Mouse (Mus musculus): ENCODE data around the gene Efnb3. TPM values are rescaled to one million over a fixed set of nuclear protein-coding genes. Genes with fewer than 3 reads are reported as not detected.

Efnb3 gene
- polyA plus RNA-seq, 1 experiment from 2014 or later: 90.1 TPM

DNA sequence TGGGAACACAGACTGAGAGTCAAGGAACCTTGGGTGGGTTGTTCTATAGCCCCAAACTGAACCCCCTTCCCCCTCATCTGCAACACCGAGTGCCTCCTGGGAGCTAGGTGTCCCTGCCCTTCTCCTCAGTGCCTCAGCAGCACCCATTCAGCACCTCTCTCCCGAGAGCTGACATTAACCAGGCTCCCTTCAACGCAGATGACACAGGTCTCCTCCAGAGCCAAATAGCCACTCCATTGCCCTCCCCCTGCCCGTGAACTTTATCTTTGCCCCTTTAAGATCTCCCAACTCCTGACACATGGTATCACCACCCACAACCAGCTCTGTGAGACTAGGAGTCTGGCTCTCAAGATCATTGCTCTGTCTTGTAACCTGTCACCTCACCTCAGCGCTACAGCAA is 822 bp downstream of the Efnb3 start:
- peak overlapping the region; percentile 90 for H3K4me3 ChIP-seq
- H3K4me2 ChIP-seq: peak overlapping the region; percentile 97
- ATAC-seq (ENCODE audit: low FRiP score): no peak
- WGBS: 8% methylated on average over 5 of the region's 5 CpGs
- H3K9me3 ChIP-seq: no peaks in the 10 kb centered on the region
- no peaks in the 10 kb centered on the region for H3K27me3 ChIP-seq
- H3K36me3 ChIP-seq: peaks cover 38% of the 10 kb centered on the region
- peaks cover 72% of the 10 kb centered on the region for H3K4me1 ChIP-seq (replicated peaks)
- peak overlapping the region; percentile 98 for H3K9ac ChIP-seq
- peak overlapping the region; percentile 91 for H3K27ac ChIP-seq

DNA sequence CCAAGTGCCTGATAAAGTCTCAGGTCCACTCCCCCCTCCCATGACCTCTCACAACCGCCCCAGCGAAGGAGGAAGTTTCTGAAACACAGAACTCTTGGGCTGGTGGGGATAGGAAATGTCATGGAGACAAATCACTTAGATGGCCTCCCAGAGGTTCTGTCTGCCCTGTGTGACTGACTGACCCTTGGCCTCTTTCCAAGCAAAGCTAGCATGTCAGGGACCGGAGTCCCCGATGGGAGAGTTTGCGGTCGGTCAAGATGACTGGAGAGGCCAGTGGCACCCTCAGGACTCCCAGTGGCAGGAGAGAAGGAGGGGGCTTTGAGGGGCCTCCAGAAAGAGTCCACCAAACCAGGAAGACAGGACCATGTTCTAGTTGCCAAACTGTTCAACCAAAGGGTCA is 1.2 kb downstream of the Efnb3 start:
- peaks cover 76% of the 10 kb centered on the region for H3K4me1 ChIP-seq (replicated peaks)
- H3K9ac ChIP-seq: peak overlapping the region; percentile 98
- peak overlapping the region; percentile 90 for H3K4me3 ChIP-seq
- H3K27me3 ChIP-seq: no peaks in the 10 kb centered on the region
- peak overlapping the region; percentile 97 for H3K4me2 ChIP-seq
- ATAC-seq (ENCODE audit: low FRiP score): no peak
- WGBS: 10% methylated on average over 6 of the region's 6 CpGs
- H3K27ac ChIP-seq: peak overlapping the region; percentile 91
- H3K9me3 ChIP-seq: no peaks in the 10 kb centered on the region
- peaks cover 36% of the 10 kb centered on the region for H3K36me3 ChIP-seq

DNA sequence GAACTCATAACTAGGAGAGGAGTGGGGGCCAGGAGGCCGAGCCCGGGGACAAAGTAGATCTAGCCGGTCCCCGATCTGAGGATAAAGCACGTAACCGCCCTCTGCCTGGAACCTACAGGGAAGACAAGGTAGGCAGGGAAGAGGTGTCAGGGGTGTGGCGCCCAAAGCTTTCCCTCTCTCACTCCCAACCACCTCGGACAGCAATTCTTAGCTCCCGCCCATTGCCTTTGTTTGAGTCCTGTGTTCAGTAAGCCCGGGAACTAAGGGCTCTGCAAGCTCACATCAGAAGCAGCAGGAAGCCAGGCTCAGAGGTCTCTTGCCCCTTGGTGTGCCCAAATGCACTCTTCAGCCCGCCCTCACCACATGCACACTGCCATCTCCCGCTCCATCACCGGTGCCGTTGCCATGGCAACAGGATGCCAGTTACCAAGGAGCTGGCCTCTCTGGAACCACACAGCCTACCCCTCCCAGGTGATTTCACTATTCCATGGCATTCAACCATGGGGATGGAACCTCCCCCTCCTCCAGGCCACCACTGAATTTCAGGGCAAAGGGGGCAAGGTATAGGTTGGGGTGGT is 2.5 kb downstream of the Efnb3 start:
- Histone ChIP-seq H3K36me3 (peaks cover 25% of the 10 kb centered on the region), H3K4me1 (replicated peaks) (peaks cover 89% of the 10 kb centered on the region), H3K4me3 (peak overlapping the region; percentile 90), H3K27me3 (no peaks in the 10 kb centered on the region), H3K4me2 (peak overlapping the region; percentile 97), H3K9me3 (no peaks in the 10 kb centered on the region), H3K27ac (peak overlapping the region; percentile 77), H3K9ac (peak overlapping the region; percentile 98)
- ATAC-seq (ENCODE audit: low FRiP score): no peak
- WGBS: 14% methylated on average over 14 of the region's 14 CpGs

DNA sequence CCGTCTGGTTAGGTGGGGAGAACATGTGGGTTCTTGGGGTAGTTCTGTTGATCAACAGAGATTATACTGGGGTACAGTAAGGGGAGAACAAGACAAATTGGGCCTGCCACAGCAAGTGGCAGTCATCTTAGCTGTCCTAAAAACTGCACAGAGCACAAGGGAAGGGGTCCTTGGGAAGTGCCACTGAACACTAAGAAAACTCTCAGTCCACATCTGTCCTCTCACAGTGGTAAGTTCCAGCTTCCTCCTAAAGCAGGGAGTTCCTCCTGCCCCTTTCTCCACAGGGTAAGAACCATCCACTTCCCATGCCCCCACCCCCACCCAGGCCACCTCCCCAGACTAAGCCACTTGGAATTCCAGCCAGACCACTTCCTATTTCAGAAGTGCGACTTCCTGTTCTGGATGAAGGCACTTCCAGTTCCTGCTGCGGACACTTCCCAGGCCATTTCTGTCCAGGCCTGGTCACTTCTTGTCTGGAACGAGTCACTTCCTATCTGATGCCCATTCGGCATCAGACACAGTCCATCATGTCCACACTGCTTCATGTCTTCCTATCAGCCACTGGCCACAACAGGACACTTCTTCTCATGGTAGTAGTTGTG is 5.4 kb downstream of the Efnb3 start:
- Histone ChIP-seq H3K4me2 (no peak overlapping the region), H3K27ac (peak overlapping the region; percentile 96), H3K36me3 (peaks cover 16% of the 10 kb centered on the region), H3K9ac (no peak overlapping the region), H3K9me3 (no peaks in the 10 kb centered on the region), H3K27me3 (no peaks in the 10 kb centered on the region), H3K4me1 (replicated peaks) (peaks cover 79% of the 10 kb centered on the region), H3K4me3 (no peak overlapping the region)
- ATAC-seq (ENCODE audit: low FRiP score): no peak
- 78% methylated on average over 5 of the region's 5 CpGs for WGBS

DNA sequence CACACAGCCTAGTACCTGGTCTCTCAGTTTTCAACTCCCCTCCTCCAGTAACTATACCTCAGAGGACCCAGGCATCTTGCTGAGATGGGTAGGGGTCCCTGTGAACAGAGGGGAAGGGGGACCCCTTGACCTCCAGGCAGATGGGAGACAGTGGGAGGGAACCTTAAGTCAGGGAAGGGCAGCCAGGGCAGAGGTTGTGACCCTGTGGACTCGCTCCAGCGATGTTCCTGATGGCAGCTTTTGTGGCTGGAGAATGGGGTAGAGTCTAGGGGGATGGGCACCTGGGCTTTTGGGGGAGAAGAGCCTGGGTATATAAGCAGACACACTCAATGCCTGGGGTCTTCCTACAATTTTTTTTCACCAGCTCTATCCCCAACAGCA is 6.7 kb downstream of the Efnb3 start:
- H3K27ac ChIP-seq: peak overlapping the region; percentile 96
- H3K27me3 ChIP-seq: no peaks in the 10 kb centered on the region; the same call in 1 of the 2 replicates
- ATAC-seq (ENCODE audit: low FRiP score): no peak
- no peaks in the 10 kb centered on the region for H3K9me3 ChIP-seq
- H3K9ac ChIP-seq: peak overlapping the region; percentile 67
- WGBS: 3% methylated on average over 2 of the region's 2 CpGs
- peak overlapping the region; percentile 15; the same call in 1 of the 2 replicates for H3K4me3 ChIP-seq
- peaks cover 16% of the 10 kb centered on the region for H3K36me3 ChIP-seq
- H3K4me2 ChIP-seq: peak overlapping the region; percentile 49
- H3K4me1 ChIP-seq (replicated peaks): peaks cover 79% of the 10 kb centered on the region

DNA sequence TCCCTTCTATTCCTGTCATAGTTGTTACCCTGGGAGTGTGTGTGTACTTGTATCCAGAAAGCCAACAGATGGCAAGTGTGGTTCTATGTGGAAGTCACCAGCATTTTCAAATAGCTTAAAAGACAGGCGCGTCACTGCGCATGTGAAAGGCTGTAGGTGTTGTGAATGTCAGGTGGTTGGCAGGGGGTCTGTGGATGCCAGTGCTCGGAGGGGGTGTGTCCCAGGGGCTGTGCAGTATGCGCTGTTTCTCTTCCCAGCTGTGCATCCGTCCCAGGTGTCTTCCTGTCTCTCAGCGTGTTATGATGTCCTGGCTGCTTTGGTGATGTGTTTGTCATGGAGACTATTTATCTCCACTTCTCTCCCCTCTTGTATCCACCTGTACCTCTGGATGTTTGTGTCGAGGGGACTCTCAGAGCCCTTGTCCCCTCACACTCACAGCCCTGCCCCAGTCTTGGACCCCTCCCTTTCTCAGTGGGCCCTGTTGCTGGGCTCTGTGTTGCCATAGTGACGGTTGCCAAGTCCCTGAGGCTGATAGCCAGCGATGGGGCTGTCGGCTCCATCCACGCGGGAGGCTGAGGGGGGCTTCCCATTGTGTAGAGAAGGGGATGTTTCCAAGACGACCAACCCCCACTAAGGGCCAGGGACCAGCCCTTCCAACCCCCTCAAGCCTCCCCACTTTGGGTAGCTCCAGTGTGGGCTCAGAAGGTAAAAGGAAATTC is 7.2 kb downstream of the Efnb3 start:
- Histone ChIP-seq H3K27me3 (no peaks in the 10 kb centered on the region; the same call in 1 of the 2 replicates), H3K4me1 (replicated peaks) (peaks cover 79% of the 10 kb centered on the region), H3K27ac (peak overlapping the region; percentile 96), H3K36me3 (peaks cover 16% of the 10 kb centered on the region), H3K9me3 (no peaks in the 10 kb centered on the region), H3K4me2 (peak overlapping the region; percentile 49), H3K9ac (peak overlapping the region; percentile 67), H3K4me3 (peak overlapping the region; percentile 15; the same call in 1 of the 2 replicates)
- WGBS: 10% methylated on average over 14 of the region's 14 CpGs
- peak; percentile 83 for ATAC-seq (ENCODE audit: low FRiP score)

DNA sequence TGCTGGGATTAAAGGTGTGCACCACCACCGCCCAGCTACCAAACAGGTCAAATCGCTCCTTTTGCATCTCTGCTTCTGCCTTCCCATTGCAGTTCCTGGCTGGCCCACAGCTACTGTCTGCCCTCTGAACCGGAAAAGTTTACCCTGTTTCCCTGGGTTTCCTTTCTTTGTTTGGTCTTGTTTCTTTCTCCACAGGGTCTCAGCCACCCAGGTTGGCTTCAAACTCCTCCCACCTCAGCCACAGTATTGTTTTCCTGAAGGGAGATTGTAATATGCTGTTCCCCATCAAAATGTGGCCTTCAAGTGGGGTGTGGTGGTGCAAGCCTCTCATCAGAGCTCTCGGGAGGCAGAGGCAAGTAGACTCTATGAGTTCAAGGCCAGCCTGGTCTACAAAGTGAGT is 8.7 kb downstream of the Efnb3 start:
- Histone ChIP-seq H3K4me1 (replicated peaks) (peaks cover 79% of the 10 kb centered on the region), H3K27me3 (no peaks in the 10 kb centered on the region; the same call in 1 of the 2 replicates), H3K4me2 (no peak overlapping the region), H3K9ac (no peak overlapping the region), H3K9me3 (no peaks in the 10 kb centered on the region), H3K36me3 (peaks cover 11% of the 10 kb centered on the region), H3K4me3 (no peak overlapping the region), H3K27ac (no peak overlapping the region)
- 52% methylated on average over 4 of the region's 4 CpGs for WGBS
- no peak for ATAC-seq (ENCODE audit: low FRiP score)

DNA sequence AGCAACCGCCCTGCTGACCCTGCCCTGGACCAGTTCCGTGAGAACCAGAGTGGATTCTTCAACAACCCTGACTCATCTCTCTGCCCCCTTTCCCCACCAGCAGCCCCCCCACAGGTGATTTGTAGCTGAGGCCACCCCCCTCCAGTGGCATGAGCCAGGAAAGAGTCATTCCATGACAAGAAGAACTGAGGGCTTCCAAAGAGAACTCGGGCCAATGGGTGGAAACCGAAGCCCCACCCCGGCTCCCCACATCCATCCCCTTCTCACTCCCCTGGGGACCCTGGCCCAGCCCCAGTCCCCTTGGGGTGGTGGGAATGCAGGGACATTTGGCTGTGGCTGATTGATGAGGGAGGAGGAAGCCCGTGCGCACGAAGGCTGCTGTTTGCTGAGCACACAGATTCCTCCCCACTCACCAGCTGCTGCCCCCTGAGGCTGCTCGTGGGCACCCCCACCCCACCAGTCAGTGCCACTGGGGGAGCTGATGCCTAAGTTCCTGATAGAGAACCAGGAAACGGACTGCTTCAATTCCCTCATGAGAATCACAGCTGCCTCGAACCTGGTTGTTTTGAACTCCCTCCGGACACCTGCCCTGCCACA is 10.8 kb downstream of the Efnb3 start, which contains the start of gene Dnah2:
Dnah2 (minus strand) TSS at position 51 of the 597 bp plus-strand sequence.
- no peaks in the 10 kb centered on the region; the same call in 1 of the 2 replicates for H3K27me3 ChIP-seq
- H3K9ac ChIP-seq: peak within 1 kb of the TSS; percentile 75; the same call in 1 of the 2 replicates
- H3K36me3 ChIP-seq: no peaks in the 10 kb centered on the region
- 27% methylated on average over 12 of the region's 12 CpGs for WGBS
- H3K4me2 ChIP-seq: peak within 1 kb of the TSS; percentile 77; the same call in 1 of the 2 replicates
- no peak for ATAC-seq (ENCODE audit: low FRiP score)
- H3K27ac ChIP-seq: peak within 1 kb of the TSS; percentile 94
- peaks cover 78% of the 10 kb centered on the region for H3K4me1 ChIP-seq (replicated peaks)
- H3K4me3 ChIP-seq: no peak within 1 kb of the TSS
- H3K9me3 ChIP-seq: no peaks in the 10 kb centered on the region

DNA sequence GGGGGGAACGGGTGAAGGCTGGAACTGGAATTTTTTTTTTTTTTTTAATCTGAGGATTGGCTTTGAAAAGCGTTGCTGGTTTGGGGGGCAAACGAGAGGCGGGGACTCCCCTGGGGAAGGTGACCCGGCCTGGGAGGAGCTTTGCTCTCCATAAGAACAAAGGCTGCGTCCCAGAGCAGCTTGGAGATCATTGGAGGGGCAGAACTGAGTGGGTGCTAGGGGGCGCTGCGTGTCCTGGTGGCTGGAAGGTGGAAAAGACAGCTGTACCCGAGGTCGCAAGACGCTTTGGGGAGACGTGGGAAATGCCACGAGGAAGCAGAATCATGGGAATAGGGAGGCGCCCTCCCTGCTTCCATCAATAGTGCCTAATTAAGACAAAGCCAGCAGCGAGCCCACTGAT is 12.9 kb downstream of the Efnb3 start:
- Histone ChIP-seq H3K27ac (peak overlapping the region; percentile 94), H3K9ac (peak overlapping the region; percentile 75), H3K4me3 (peak overlapping the region; percentile 46), H3K9me3 (no peaks in the 10 kb centered on the region), H3K4me2 (peak overlapping the region; percentile 77), H3K27me3 (no peaks in the 10 kb centered on the region; the same call in 1 of the 2 replicates), H3K4me1 (replicated peaks) (peaks cover 70% of the 10 kb centered on the region), H3K36me3 (no peaks in the 10 kb centered on the region)
- WGBS: 1% methylated on average over 15 of the region's 15 CpGs
- ATAC-seq (ENCODE audit: low FRiP score): peak; percentile 8; the same call in 1 of the 2 replicates

DNA sequence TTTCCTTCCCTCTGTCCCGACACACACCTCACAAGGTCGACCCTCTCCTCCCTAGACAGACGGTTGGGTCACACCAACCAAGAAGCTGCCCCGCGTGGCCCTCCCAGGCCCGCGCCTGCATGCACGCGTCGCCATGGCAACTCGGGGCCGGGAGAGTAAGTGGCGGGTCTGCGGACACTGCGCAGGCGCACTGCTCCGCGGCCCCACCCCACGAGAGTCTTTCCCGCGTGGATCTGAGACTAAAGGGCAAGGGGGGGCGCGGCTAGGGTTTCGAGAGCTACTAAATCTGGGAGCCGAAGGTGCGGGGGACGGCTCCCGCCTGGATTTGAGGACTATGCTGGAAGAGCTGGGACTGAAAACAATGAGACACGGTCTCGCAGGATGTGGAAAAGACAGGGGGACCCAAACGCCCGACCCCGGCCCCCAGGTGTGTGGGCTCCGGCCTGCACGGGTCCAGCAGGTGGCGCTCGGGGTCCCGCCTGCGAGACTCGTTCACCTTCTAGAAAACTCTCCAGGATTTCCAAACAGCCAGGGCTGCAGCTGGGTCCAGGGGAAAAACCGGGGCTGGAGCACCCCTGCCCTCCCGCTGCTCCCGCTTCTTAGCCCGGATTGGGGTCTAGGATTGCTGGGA is 13.5 kb downstream of the Efnb3 start:
- under 1% methylated on average over 44 of the region's 44 CpGs for WGBS
- Histone ChIP-seq H3K4me3 (peak overlapping the region; percentile 46), H3K4me1 (replicated peaks) (peaks cover 66% of the 10 kb centered on the region)

DNA sequence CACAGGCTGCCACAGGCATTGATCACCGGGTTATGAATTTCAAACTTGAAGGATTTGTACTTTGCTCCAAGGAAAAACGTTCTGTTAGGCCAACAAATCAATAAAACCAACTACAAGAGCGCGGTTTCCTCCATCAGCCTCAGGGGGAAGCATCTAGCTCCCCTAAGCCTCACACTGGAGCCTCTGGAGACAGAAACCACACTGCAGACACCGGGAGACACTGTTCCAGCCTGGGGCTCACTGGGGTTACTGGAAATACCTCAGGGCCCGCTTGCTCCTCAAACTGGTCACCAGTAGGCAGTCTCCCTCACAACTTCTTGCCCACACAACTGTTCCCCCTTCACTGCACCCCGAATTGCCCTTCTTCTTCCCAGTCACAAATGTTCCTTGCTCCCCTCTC is 14.0 kb downstream of the Efnb3 start:
- WGBS: 11% methylated on average over 7 of the region's 7 CpGs

More for the DNA sequence above, 13.5 kb downstream of the Efnb3 start:
- peak overlapping the region; percentile 75 for H3K9ac ChIP-seq
- peak overlapping the region; percentile 94 for H3K27ac ChIP-seq
- H3K9me3 ChIP-seq: no peaks in the 10 kb centered on the region
- no peaks in the 10 kb centered on the region; the same call in 1 of the 2 replicates for H3K27me3 ChIP-seq
- ATAC-seq (ENCODE audit: low FRiP score): peak; percentile 76
- peak overlapping the region; percentile 77 for H3K4me2 ChIP-seq
- H3K36me3 ChIP-seq: no peaks in the 10 kb centered on the region

More for the DNA sequence above, 14.0 kb downstream of the Efnb3 start:
- H3K9ac ChIP-seq: peak overlapping the region; percentile 75
- H3K9me3 ChIP-seq: no peaks in the 10 kb centered on the region
- no peaks in the 10 kb centered on the region for H3K36me3 ChIP-seq
- peak overlapping the region; percentile 77 for H3K4me2 ChIP-seq
- H3K27me3 ChIP-seq: no peaks in the 10 kb centered on the region; the same call in 1 of the 2 replicates
- peaks cover 66% of the 10 kb centered on the region for H3K4me1 ChIP-seq (replicated peaks)
- H3K27ac ChIP-seq: peak overlapping the region; percentile 94
- peak overlapping the region; percentile 46 for H3K4me3 ChIP-seq
- peak; percentile 18; the same call in 1 of the 2 replicates for ATAC-seq (ENCODE audit: low FRiP score)

Data from hindbrain, embryonic 13.5 days (tissue).